Mouse (Mus musculus): Measurements from ENCODE around the gene Nubpl.

The Nubpl gene

DNA sequence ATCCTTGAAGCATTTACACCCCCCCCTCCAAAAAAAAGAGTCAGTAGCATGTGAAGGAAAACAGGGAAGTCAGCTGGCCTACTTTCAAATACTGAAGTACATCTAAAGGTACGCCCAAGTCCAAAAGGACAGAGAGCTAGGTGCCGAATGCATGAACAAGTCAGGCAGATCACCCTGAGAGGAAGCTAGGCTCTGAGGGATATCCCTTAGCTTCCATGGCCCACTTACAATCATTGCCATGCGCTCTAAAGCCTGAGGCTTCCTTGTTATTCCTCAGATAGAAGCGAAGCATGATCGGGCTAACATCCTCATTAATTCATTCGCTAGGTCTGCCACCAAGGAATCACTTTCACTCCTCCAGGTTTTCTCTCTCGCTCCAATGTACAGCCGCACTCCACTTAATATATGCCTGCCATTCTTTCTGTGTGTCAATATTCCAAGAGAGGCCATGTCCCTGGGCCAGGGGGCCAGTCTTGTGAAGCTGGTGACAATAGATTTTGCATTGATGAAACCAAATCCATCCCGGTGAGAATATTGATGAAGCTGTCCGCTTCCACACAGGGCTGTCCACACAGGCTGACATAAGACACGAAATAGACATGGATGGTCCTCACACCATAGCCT is 237.7 kb downstream of the Nubpl start:
- DNase-seq = no peak

DNA sequence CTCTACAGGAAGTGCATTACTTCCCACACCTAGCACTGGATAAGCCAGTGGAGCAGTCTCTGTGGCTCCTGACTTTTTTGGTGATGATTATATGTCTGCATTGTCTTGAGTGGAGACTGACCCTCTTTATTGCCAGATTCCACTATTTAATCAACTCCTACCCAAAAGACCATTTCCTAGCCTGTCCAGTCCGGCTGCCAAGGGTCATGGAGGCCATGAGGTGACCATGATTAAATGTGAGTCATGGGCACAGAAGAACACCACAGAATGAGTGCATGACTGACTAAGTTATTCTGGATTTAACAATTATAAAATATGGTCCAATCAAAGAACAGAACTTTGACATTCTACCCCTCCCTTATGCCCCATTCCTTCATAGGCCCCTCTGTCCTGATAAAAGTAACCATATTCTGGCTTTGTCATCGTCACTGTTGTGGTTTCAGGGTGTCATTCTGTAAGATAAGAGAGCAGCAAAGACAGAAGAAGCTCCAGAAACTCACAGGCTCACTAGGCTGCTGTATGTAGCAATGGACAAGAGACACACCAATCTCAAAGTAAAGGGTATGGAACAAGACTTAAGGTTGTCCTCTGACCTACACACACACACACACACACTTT is 240.7 kb downstream of the Nubpl start:
- no peak for DNase-seq

DNA sequence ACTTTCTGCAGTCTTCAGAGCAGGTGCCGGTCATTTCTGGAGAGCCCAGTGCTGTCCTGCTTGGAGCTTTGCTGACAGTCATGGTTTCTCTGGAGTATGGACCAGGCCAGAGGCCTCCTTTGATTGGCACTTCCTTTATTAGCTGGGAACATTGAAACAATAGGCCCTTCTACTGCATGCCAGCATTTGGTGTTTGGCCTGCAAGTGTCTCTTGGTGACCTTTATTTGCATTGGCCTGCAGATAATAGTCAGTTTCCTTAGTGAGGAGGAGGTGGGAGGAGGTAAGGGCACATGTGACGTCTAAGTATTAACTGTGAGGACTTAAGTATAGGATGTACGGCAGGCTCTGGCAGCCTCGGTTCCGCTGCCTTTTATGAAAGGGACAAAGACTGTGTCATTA is 249.1 kb downstream of the Nubpl start:
- no peak for DNase-seq

DNA sequence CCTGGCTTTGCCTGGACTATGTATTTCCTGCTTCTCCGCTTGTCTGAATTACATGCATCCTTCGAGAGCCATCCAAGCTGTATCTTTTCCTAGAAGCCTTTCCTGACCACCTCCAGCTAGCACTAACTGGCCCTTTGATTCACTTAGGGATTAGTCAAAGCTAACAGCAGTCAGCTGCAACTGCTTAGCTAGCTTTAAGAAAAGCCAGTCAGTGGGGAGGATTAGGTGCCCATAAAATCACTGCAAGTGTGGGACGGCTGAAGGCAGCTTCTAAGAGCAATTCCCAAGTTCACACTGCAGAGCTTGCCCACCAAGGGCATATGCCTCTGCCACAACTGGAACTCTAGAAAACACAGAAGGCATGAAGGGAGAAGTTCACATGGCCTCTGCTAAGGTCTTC is 252.7 kb downstream of the Nubpl start:
- no peak for DNase-seq

DNA sequence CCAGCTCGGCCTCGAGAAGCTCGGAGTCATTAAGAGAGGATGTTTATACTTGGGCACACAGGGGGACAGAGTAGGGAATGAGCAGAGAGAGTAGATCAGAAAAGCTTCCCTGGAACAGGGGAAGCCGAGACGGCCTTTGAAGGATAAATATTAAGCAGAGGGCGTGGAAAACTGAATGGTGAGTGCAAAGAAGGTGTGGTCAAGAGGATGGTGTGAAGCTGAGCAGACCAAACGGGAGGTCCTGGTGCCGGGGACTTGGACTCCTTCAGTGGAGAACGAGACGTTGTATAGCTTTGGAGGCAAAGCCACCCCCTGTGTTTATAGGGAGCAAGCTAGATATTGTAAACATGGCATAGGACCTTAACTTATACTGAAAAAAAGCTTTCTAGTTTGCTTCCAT is 261.9 kb downstream of the Nubpl start:
- DNase-seq = no peak

DNA sequence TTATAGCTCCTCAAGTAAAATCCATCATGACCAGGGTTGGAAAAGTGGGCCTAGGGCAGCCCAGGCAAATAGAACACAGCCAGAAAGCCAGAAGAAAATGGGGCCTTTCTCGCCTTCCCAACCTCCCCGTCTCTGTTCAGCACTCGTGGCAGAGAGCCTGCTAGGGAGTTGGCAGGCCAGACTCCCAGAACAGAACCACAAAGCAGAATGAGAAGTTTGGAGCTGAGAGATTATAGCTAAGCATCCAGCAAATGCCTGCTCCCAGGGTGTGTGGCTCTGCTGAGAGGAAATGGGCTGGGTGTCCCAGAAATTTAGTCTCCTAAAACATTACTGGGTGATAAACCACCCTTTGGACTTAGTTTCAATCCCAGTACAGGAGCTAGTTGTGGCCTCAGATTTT is 262.6 kb downstream of the Nubpl start:
- DNase-seq = no peak

DNA sequence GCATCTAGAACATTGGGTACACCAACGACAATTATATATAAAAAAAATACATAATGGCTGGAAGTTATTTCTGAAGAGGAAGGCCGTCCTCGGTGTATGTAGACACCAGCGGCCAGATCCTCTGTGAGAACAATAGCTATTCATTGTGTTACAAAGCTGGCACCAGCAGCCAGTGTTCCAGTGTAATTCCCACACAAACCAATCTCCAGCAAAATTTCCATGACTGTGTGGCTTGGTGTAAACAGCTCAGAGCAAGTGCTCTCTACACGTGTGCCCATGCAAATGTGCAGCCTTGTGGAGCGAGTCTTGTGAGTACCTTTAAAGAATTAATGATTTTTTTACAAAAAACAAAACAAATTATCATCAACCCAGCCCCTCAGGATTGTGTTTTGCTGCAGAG is 263.7 kb downstream of the Nubpl start:
- DNase-seq = no peak

Data from cerebellum, adult 8-10 months (tissue).